Mouse (Mus musculus): ENCODE results near the gene Plin5.

The Plin5 gene

GRCm38 (mm10) chr17:56139858-56140595 lies 22.6 kb upstream of the Plin5 start, which contains the start of gene Sema6b:
Gene Sema6b (minus strand): TSS chr17:56140343.
- TF ChIP-seq GATA4 (IDR thresholded peaks at IDR 0.05; ENCODE audit: insufficient replicate concordance, low read length) = no peak

GRCm38 (mm10) chr17:56139355-56139754 lies 22.0 kb upstream of the Plin5 start:
- TF ChIP-seq GATA4 (IDR thresholded peaks at IDR 0.05; ENCODE audit: insufficient replicate concordance, low read length) = no peak

- no peak for TF ChIP-seq GATA4 (IDR thresholded peaks at IDR 0.05; ENCODE audit: insufficient replicate concordance, low read length)
Measured at GRCm38 (mm10) chr17:56137839-56138613, 20.6 kb upstream of the Plin5 start.

- peak; percentile 43; the same call in 1 of the 2 replicates for TF ChIP-seq GATA4 (IDR thresholded peaks at IDR 0.05; ENCODE audit: insufficient replicate concordance, low read length)
Measured at GRCm38 (mm10) chr17:56136558-56136957, 19.2 kb upstream of the Plin5 start.

- TF ChIP-seq GATA4 (IDR thresholded peaks at IDR 0.05; ENCODE audit: insufficient replicate concordance, low read length) = no peak
Measured at GRCm38 (mm10) chr17:56134463-56134971, 17.1 kb upstream of the Plin5 start.

GRCm38 (mm10) chr17:56133457-56134363 lies 16.3 kb upstream of the Plin5 start:
- peak; percentile 65; the same call in 1 of the 2 replicates for TF ChIP-seq GATA4 (IDR thresholded peaks at IDR 0.05; ENCODE audit: insufficient replicate concordance, low read length)

- TF ChIP-seq GATA4 (IDR thresholded peaks at IDR 0.05; ENCODE audit: insufficient replicate concordance, low read length) = no peak
Measured at GRCm38 (mm10) chr17:56132661-56133060, 15.3 kb upstream of the Plin5 start.

- no peak for TF ChIP-seq GATA4 (IDR thresholded peaks at IDR 0.05; ENCODE audit: insufficient replicate concordance, low read length)
Measured at GRCm38 (mm10) chr17:56131814-56132213, 14.4 kb upstream of the Plin5 start.

- TF ChIP-seq GATA4 (IDR thresholded peaks at IDR 0.05; ENCODE audit: insufficient replicate concordance, low read length) = no peak
Measured at GRCm38 (mm10) chr17:56131136-56131535, 13.7 kb upstream of the Plin5 start.

GRCm38 (mm10) chr17:56128246-56128645 lies 10.8 kb upstream of the Plin5 start:
- TF ChIP-seq GATA4 (IDR thresholded peaks at IDR 0.05; ENCODE audit: insufficient replicate concordance, low read length) = no peak

- TF ChIP-seq GATA4 (IDR thresholded peaks at IDR 0.05; ENCODE audit: insufficient replicate concordance, low read length) = no peak
Measured at GRCm38 (mm10) chr17:56126175-56126574, 8.8 kb upstream of the Plin5 start.

GRCm38 (mm10) chr17:56125276-56125630 lies 7.9 kb upstream of the Plin5 start:
- TF ChIP-seq GATA4 (IDR thresholded peaks at IDR 0.05; ENCODE audit: insufficient replicate concordance, low read length) = no peak

GRCm38 (mm10) chr17:56124377-56125275 lies 7.2 kb upstream of the Plin5 start:
- TF ChIP-seq GATA4 (IDR thresholded peaks at IDR 0.05; ENCODE audit: insufficient replicate concordance, low read length) = peak; percentile 60; the same call in 1 of the 2 replicates

Measured in liver, adult (tissue).